Mouse (Mus musculus) ES-Bruce4 (cell line): Measurements from ENCODE around the gene Tnfsf12. TPM values are rescaled to one million over a fixed set of nuclear protein-coding genes. Genes with fewer than 3 reads are reported as not detected.

Experiments used
- H3K27ac ChIP-seq: 2 replicates; pipeline ENCODE4 v1.5.1; 2012; ENCODE audit warnings: low read length, inconsistent platforms; ENCODE audit not compliant: insufficient read depth
- H3K27me3 ChIP-seq: 2 replicates; pipeline ENCODE4 v1.6.1; 2012; ENCODE audit warnings: mild to moderate bottlenecking, low read length, inconsistent platforms; ENCODE audit not compliant: control insufficient read depth, poor library complexity, insufficient read depth, severe bottlenecking
- H3K36me3 ChIP-seq: 2 replicates; pipeline ENCODE4 v1.6.1; 2012; ENCODE audit warnings: inconsistent platforms, mild to moderate bottlenecking, low read length, moderate library complexity; ENCODE audit not compliant: control insufficient read depth, poor library complexity, insufficient read depth, severe bottlenecking
- H3K4me1 ChIP-seq: one replicate; pipeline ENCODE4 v1.8.1; 2011; ENCODE audit warnings: low read length; ENCODE audit not compliant: control insufficient read depth, insufficient read depth
- H3K4me3 ChIP-seq: 2 replicates; pipeline ENCODE4 v1.5.1; 2011; ENCODE audit warnings: low read depth, mild to moderate bottlenecking, low read length
- H3K9ac ChIP-seq: 2 replicates; pipeline ENCODE4 v1.6.1; 2012; ENCODE audit warnings: low read depth, mild to moderate bottlenecking, inconsistent platforms; ENCODE audit not compliant: poor library complexity, severe bottlenecking
- H3K9me3 ChIP-seq: replicated peaks from 2 replicates; pipeline ENCODE4 v1.6.1; 2012; ENCODE audit warnings: mild to moderate bottlenecking, low read length, inconsistent platforms; ENCODE audit not compliant: control insufficient read depth, poor library complexity, insufficient read depth, severe bottlenecking
- CTCF ChIP-seq: IDR thresholded peaks from one replicate; pipeline ENCODE4 v1.8.1; 2011; ENCODE audit warnings: low read depth, low read length
- EP300 ChIP-seq: IDR thresholded peaks from 2 replicates; pipeline ENCODE4 v1.6.1; 2011; ENCODE audit warnings: low read depth, low read length; ENCODE audit not compliant: insufficient read depth
- POLR2A ChIP-seq: IDR thresholded peaks from one replicate; pipeline ENCODE4 v1.8.1; 2011; ENCODE audit warnings: low read length; ENCODE audit not compliant: insufficient read depth
- polyA plus RNA-seq: library from polyadenylated mRNA; stranded (reverse); fragments of >200 nt; gene quantifications from 2 replicates; pipeline ENCODE4 v1.2.4, GENCODE M21; 2011; ENCODE audit warnings: low read depth; ENCODE audit not compliant: missing spikeins, insufficient read depth, insufficient read length

The Tnfsf12 gene
- polyA plus RNA-seq, 1 experiment: 3.4 TPM

DNA sequence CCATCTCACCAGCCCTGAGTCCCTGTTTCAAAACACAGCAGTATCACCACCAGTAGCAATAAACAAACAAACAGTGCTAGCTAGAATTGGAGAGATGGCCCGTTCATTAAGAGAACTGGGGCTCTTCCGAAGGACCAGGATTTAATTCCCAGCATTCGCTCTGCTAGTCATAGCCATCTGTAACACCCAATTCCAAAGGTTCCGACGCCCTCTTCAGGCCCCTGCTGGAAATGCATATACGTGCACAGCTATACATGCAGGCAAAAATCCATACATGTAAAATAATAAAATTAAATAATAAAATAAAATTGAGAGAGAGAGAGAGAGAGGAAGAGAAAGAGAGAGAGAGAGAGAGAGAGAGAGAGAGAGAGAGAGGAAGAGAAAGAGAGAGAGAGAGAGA, 23.8 kb upstream of the Tnfsf12 start:
- Histone ChIP-seq H3K27ac (peak overlapping the region; percentile 95; the same call in 1 of the 2 replicates), H3K4me1 (peaks cover 4% of the 10 kb centered on the region), H3K27me3 (no peaks in the 10 kb centered on the region), H3K9me3 (no peaks in the 10 kb centered on the region), H3K36me3 (no peaks in the 10 kb centered on the region), H3K9ac (peak overlapping the region; percentile 77), H3K4me3 (peak overlapping the region; percentile 45)
- TF ChIP-seq CTCF (peak; percentile 46), EP300 (no peak), POLR2A (no peak)

- no peaks in the 10 kb centered on the region for H3K36me3 ChIP-seq
- peaks cover 4% of the 10 kb centered on the region for H3K4me1 ChIP-seq
- H3K9ac ChIP-seq: peak overlapping the region; percentile 77
- H3K27me3 ChIP-seq: no peaks in the 10 kb centered on the region
- H3K9me3 ChIP-seq: no peaks in the 10 kb centered on the region
- H3K4me3 ChIP-seq: peak overlapping the region; percentile 12; the same call in 1 of the 2 replicates
- TF ChIP-seq EP300 (no peak), POLR2A (no peak), CTCF (no peak)
- peak overlapping the region; percentile 95 for H3K27ac ChIP-seq
Observed at GRCm38 (mm10) chr11:69718661-69719060, 23.0 kb upstream of the Tnfsf12 start.

DNA sequence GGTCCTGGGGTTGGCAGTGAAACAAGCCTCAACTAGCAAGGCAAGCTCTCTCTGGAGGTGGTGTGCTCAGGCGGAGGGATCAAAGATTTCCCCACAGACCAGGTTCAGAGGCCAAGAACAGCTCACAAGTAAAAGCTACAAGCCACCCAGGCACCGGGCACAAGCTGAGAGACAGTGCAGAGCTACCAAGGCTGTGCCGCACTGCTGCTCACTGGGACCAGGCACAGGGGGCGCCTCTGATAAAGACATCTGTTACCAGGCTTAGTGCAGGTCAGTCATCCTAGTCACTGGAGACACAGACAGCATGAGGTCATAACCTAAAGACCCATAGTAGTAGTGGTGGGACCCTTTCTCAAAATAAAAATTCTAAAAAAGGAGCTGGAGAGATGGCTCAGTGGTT, 21.3 kb upstream of the Tnfsf12 start:
- Histone ChIP-seq H3K36me3 (no peaks in the 10 kb centered on the region), H3K4me3 (no peak overlapping the region), H3K9ac (no peak overlapping the region), H3K9me3 (no peaks in the 10 kb centered on the region), H3K27ac (peak overlapping the region; percentile 13), H3K4me1 (peaks cover 4% of the 10 kb centered on the region), H3K27me3 (no peaks in the 10 kb centered on the region)
- no peak for TF ChIP-seq EP300
- peak; percentile 38 for TF ChIP-seq CTCF

DNA sequence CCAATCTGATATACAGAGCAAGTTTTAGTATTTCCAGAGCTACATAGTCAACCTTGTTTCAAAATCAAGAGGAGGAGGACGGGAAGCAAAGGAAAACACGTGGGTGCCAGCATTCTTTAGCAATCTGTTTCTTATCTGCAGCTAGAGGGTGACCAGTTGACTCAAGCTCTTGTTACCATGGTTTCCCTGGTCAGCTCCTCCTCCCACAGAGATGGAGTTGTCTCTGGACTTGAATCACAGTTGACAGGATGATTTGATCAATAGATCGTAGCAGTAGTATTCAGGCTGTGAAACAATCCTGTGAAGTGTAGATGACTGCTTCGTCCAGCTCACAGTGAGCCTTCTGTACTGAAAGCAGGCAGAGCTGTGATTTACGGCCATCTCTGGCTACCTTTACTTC, 20.3 kb upstream of the Tnfsf12 start:
- no peaks in the 10 kb centered on the region for H3K36me3 ChIP-seq
- peaks cover 5% of the 10 kb centered on the region for H3K4me1 ChIP-seq
- H3K27ac ChIP-seq: peak overlapping the region; percentile 6; the same call in 1 of the 2 replicates
- H3K4me3 ChIP-seq: no peak overlapping the region
- H3K9ac ChIP-seq: no peak overlapping the region
- no peaks in the 10 kb centered on the region for H3K27me3 ChIP-seq
- H3K9me3 ChIP-seq: no peaks in the 10 kb centered on the region
- TF ChIP-seq POLR2A (no peak), EP300 (no peak)

GRCm38 (mm10) chr11:69715482-69715881, 19.8 kb upstream of the Tnfsf12 start:
- peak overlapping the region; percentile 58 for H3K9ac ChIP-seq
- TF ChIP-seq EP300: no peak
- peak; percentile 96 for TF ChIP-seq CTCF
- H3K4me1 ChIP-seq: peaks cover 6% of the 10 kb centered on the region
- H3K27me3 ChIP-seq: no peaks in the 10 kb centered on the region
- H3K4me3 ChIP-seq: peak overlapping the region; percentile 41
- no peaks in the 10 kb centered on the region for H3K9me3 ChIP-seq
- H3K36me3 ChIP-seq: no peaks in the 10 kb centered on the region
- peak overlapping the region; percentile 65 for H3K27ac ChIP-seq

DNA sequence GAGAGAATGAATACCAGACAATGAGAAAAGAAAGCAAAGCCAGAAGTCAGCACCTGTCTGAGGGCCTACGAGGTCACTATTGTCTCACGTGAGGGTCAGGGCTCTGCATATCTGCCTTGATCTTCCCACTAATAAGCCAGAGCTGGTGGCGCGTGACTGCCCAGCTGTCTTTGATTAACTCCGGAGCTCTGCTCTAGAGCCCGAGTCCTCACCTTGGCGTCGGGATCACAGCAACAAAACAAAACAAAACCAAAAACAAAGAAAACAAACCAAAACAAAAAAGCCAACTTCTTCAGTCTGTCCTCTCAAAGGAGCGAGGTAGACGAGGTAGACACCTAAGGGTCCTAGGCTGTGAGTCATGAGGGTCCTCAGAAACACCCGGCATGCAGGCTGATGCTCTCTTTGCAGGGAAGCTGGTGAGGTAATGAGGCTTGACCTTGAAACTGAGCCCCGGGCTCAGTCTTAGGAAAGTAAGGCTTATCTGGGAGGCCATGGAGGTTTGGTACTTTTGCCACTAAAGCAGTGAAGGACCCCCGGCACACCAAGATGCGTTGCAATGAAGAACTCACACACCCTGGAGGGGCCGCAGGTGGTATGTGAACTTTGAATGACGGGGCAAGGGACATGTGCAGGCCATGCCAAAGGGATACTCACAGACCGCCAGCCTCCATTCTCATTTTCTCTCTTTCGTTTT, 19.1 kb upstream of the Tnfsf12 start:
- H3K9me3 ChIP-seq: no peaks in the 10 kb centered on the region
- H3K27me3 ChIP-seq: no peaks in the 10 kb centered on the region
- peak overlapping the region; percentile 58 for H3K9ac ChIP-seq
- no peak for TF ChIP-seq POLR2A
- TF ChIP-seq CTCF: no peak
- 0 out of 2 replicates have a peak, but pooled peaks have one; percentile 57 for TF ChIP-seq EP300
- peak overlapping the region; percentile 65 for H3K27ac ChIP-seq
- peaks cover 7% of the 10 kb centered on the region for H3K4me1 ChIP-seq
- H3K36me3 ChIP-seq: no peaks in the 10 kb centered on the region
- H3K4me3 ChIP-seq: peak overlapping the region; percentile 41
